Mouse (Mus musculus) lung, postnatal 4 days (tissue): ENCODE results near the gene Rapgef4.
A peak's percentile ranks its signal among the peaks of the same experiment; 100 is the strongest.

ENCODE experiments used
- DNase-seq, 2 experiments: peaks; one replicate each; pipeline ENCODE4 v3.0.0; 2021

The Rapgef4 gene

GRCm38 (mm10) chr2:72082846-72083245 lies 101.8 kb downstream of the Rapgef4 start:
- no peak for DNase-seq

- DNase-seq = no peak
These were observed 107.8 kb downstream of the Rapgef4 start for GRCm38 (mm10) chr2:72088886-72089285.

GRCm38 (mm10) chr2:72090061-72090460 lies 109.0 kb downstream of the Rapgef4 start:
- no peak for DNase-seq

- no peak for DNase-seq
These were observed 111.0 kb downstream of the Rapgef4 start for GRCm38 (mm10) chr2:72092046-72092445.

- DNase-seq = no peak
These were observed 112.5 kb downstream of the Rapgef4 start for GRCm38 (mm10) chr2:72093402-72094037.

- DNase-seq = peak; percentile 25 to 65
These were observed 113.0 kb downstream of the Rapgef4 start for GRCm38 (mm10) chr2:72094038-72094437.

GRCm38 (mm10) chr2:72094446-72094845 lies 113.4 kb downstream of the Rapgef4 start:
- peak; percentile 22 to 29 for DNase-seq

- DNase-seq = no peak
These were observed 114.0 kb downstream of the Rapgef4 start for GRCm38 (mm10) chr2:72095002-72095401.

- DNase-seq = peak; percentile 60 to 78
These were observed 115.3 kb downstream of the Rapgef4 start for GRCm38 (mm10) chr2:72096345-72096744.

- DNase-seq = no peak
These were observed 117.3 kb downstream of the Rapgef4 start for GRCm38 (mm10) chr2:72098366-72098765.

- no peak for DNase-seq
These were observed 123.6 kb downstream of the Rapgef4 start for GRCm38 (mm10) chr2:72104604-72105003.

GRCm38 (mm10) chr2:72107525-72108180 lies 126.6 kb downstream of the Rapgef4 start:
- DNase-seq = peak; percentile 25 to 44

GRCm38 (mm10) chr2:72108448-72109312 lies 127.6 kb downstream of the Rapgef4 start:
- no peak for DNase-seq

- DNase-seq = no peak
These were observed 129.4 kb downstream of the Rapgef4 start for GRCm38 (mm10) chr2:72110404-72110803.

GRCm38 (mm10) chr2:72113716-72114115 lies 132.7 kb downstream of the Rapgef4 start:
- DNase-seq = peak in 1 of 2 experiments; percentile 27

- DNase-seq = peak in 1 of 2 experiments; percentile 26
These were observed 133.1 kb downstream of the Rapgef4 start for GRCm38 (mm10) chr2:72114148-72114559.

- no peak for DNase-seq
These were observed 135.1 kb downstream of the Rapgef4 start for GRCm38 (mm10) chr2:72116103-72116502.

GRCm38 (mm10) chr2:72116698-72117097 lies 135.7 kb downstream of the Rapgef4 start:
- no peak for DNase-seq

- DNase-seq = peak; percentile 38 to 60
These were observed 136.3 kb downstream of the Rapgef4 start for GRCm38 (mm10) chr2:72117138-72118011.

GRCm38 (mm10) chr2:72120211-72120610 lies 139.2 kb downstream of the Rapgef4 start:
- DNase-seq = peak; percentile 45 to 75

GRCm38 (mm10) chr2:72122410-72123223 lies 141.6 kb downstream of the Rapgef4 start:
- DNase-seq = no peak

GRCm38 (mm10) chr2:72123851-72124250 lies 142.8 kb downstream of the Rapgef4 start:
- no peak for DNase-seq
